Mouse (Mus musculus) erythroblast, embryonic 14.5 days (primary cell): ENCODE measurements around the gene Dnmt1.

ENCODE experiments used
- GATA1 ChIP-seq: IDR thresholded peaks from 2 replicates; pipeline ENCODE4 v1.6.1; 2012; ENCODE audit warnings: low read length, inconsistent platforms, mixed read lengths
- TAL1 ChIP-seq: IDR thresholded peaks from 3 replicates; pipeline ENCODE4 v1.6.1; 2012; ENCODE audit warnings: low read length, inconsistent platforms, mixed read lengths

GRCm38 (mm10) chr9:20991587-20991986 lies 31.9 kb upstream of the Dnmt1 start:
- no peak for TF ChIP-seq GATA1
- no peak for TF ChIP-seq TAL1
